Mouse (Mus musculus) liver, embryonic 16.5 days (tissue): ENCODE measurements around the gene Foxp4. TPM values are rescaled to one million over a fixed set of nuclear protein-coding genes. Genes with fewer than 3 reads are reported as not detected.
A peak's percentile ranks its signal among the peaks of the same experiment; 100 is the strongest.

Experiments used
- ATAC-seq: fragments of 200-750 bp; cut with Nextera tagmentation; 2 replicates; pipeline ENCODE4 v1.8.0; 2017; ENCODE audit warnings: low read depth, mild to moderate bottlenecking, moderate number of reproducible peaks, moderate library complexity
- H3K27ac ChIP-seq: fragments of 300-500 bp; sonication (generic); 2 replicates; pipeline ENCODE4 v1.5.1; 2014; ENCODE audit warnings: mild to moderate bottlenecking, low read length
- H3K27me3 ChIP-seq: fragments of 300-500 bp; sonication (generic); 2 replicates; pipeline ENCODE4 v1.6.1; 2014; ENCODE audit warnings: low read depth, low read length, mixed read lengths; ENCODE audit not compliant: control insufficient read depth, insufficient read depth
- H3K36me3 ChIP-seq: fragments of 300-500 bp; sonication (generic); 2 replicates; pipeline ENCODE4 v1.6.1; 2014; ENCODE audit warnings: mild to moderate bottlenecking; ENCODE audit not compliant: control insufficient read depth, insufficient read depth
- H3K4me1 ChIP-seq: fragments of 300-500 bp; sonication (generic); 2 replicates; pipeline ENCODE4 v1.6.1; 2014; ENCODE audit warnings: low read depth, low read length, mixed read lengths; ENCODE audit not compliant: control insufficient read depth
- H3K4me2 ChIP-seq: fragments of 300-500 bp; sonication (generic); 2 replicates; pipeline ENCODE4 v1.6.1; 2014; ENCODE audit warnings: low read depth, low read length, mixed read lengths
- H3K4me3 ChIP-seq: fragments of 300-500 bp; sonication (generic); 2 replicates; pipeline ENCODE4 v1.5.1; 2014; ENCODE audit warnings: low read depth, mild to moderate bottlenecking, low read length
- H3K9ac ChIP-seq: fragments of 300-500 bp; sonication (generic); 2 replicates; pipeline ENCODE4 v1.6.1; 2014; ENCODE audit warnings: low read depth, low read length
- H3K9me3 ChIP-seq: fragments of 300-500 bp; sonication (generic); replicated peaks from 2 replicates; pipeline ENCODE4 v1.6.1; 2016; ENCODE audit warnings: low read length; ENCODE audit not compliant: control insufficient read depth
- WGBS: fragments of 180-500 bp; shearing (Covaris S2); extraction: QIAGEN DNeasy Blood & Tissue Kit; methylation state at CpG from one replicate; pipeline ENCODE4 v1.1.7; 2014; ENCODE audit not compliant: insufficient replicate concordance; 5-methylcytosine and 5-hydroxymethylcytosine counted together
- polyA plus RNA-seq: library from polyadenylated mRNA; unstranded; fragments of >200 nt; fragmentation: Nextera tagmentation; extraction: Ambion mirVana; gene quantifications from 2 replicates; pipeline ENCODE4 v1.2.1, GENCODE M21; 2015

Gene Foxp4
- polyA plus RNA-seq, 1 experiment from 2014 or later, result 4.0 TPM

- Histone ChIP-seq H3K4me1 (no peaks in the 10 kb centered on the region), H3K4me3 (no peak overlapping the region), H3K27ac (no peak overlapping the region), H3K9ac (no peak overlapping the region), H3K27me3 (no peaks in the 10 kb centered on the region), H3K4me2 (no peak overlapping the region), H3K9me3 (0 out of 2 replicates have a peak, but pooled peaks cover 2% of the 10 kb centered on the region), H3K36me3 (no peaks in the 10 kb centered on the region)
- WGBS, result 68% methylated on average over 3 of the region's 3 CpGs
- ATAC-seq, result no peak
Measured at GRCm38 (mm10) chr17:47843465-47843864, 81.0 kb downstream of the Foxp4 start.

GRCm38 (mm10) chr17:47841931-47842623 lies 82.4 kb downstream of the Foxp4 start:
- H3K9me3 ChIP-seq, result 0 out of 2 replicates have a peak, but pooled peaks cover 2% of the 10 kb centered on the region
- no peak overlapping the region for H3K27ac ChIP-seq
- H3K9ac ChIP-seq, result no peak overlapping the region
- no peaks in the 10 kb centered on the region for H3K36me3 ChIP-seq
- ATAC-seq, result peak; percentile 50; the same call in 1 of the 2 replicates
- H3K4me1 ChIP-seq, result no peaks in the 10 kb centered on the region
- no peak overlapping the region for H3K4me2 ChIP-seq
- no peak overlapping the region for H3K4me3 ChIP-seq
- H3K27me3 ChIP-seq, result no peaks in the 10 kb centered on the region
- 29% methylated on average over 19 of the region's 19 CpGs for WGBS

GRCm38 (mm10) chr17:47841521-47841920 lies 82.9 kb downstream of the Foxp4 start:
- H3K27me3 ChIP-seq, result no peaks in the 10 kb centered on the region
- ATAC-seq, result no peak
- 57% methylated on average over 8 of the region's 8 CpGs for WGBS

GRCm38 (mm10) chr17:47837808-47838207 lies 86.6 kb downstream of the Foxp4 start:
- no peaks in the 10 kb centered on the region for H3K36me3 ChIP-seq
- no peak overlapping the region for H3K9ac ChIP-seq
- peaks cover 24% of the 10 kb centered on the region for H3K27me3 ChIP-seq
- WGBS, result 21% methylated on average over 6 of the region's 6 CpGs
- ATAC-seq, result no peak
- H3K4me2 ChIP-seq, result no peak overlapping the region
- no peaks in the 10 kb centered on the region for H3K9me3 ChIP-seq
- H3K4me1 ChIP-seq, result no peaks in the 10 kb centered on the region; the same call in 1 of the 2 replicates
- H3K27ac ChIP-seq, result no peak overlapping the region
- no peak overlapping the region for H3K4me3 ChIP-seq

More at GRCm38 (mm10) chr17:47841521-47841920, 82.9 kb downstream of the Foxp4 start:
- H3K9me3 ChIP-seq, result 0 out of 2 replicates have a peak, but pooled peaks cover 2% of the 10 kb centered on the region
- no peaks in the 10 kb centered on the region for H3K36me3 ChIP-seq
- no peak overlapping the region for H3K9ac ChIP-seq
- no peaks in the 10 kb centered on the region for H3K4me1 ChIP-seq
- H3K4me3 ChIP-seq, result no peak overlapping the region
- H3K4me2 ChIP-seq, result no peak overlapping the region
- no peak overlapping the region for H3K27ac ChIP-seq

- Histone ChIP-seq H3K9ac (no peak within 1 kb of the TSS), H3K9me3 (no peaks in the 10 kb centered on the region), H3K36me3 (no peaks in the 10 kb centered on the region), H3K27me3 (peaks cover 34% of the 10 kb centered on the region), H3K27ac (no peak within 1 kb of the TSS), H3K4me1 (no peaks in the 10 kb centered on the region; the same call in 1 of the 2 replicates), H3K4me3 (peak within 1 kb of the TSS; percentile 53), H3K4me2 (peak within 1 kb of the TSS; percentile 62)
- no peak for ATAC-seq
- 7% methylated on average over 11 of the region's 18 CpGs for WGBS
Measured at GRCm38 (mm10) chr17:47834482-47834767, 90.0 kb downstream of the Foxp4 start, which contains the start of gene Mdfi. Mdfi (minus strand) TSS chr17:47834691.

GRCm38 (mm10) chr17:47833628-47834481 lies 90.6 kb downstream of the Foxp4 start:
- WGBS, result 2% methylated on average over 45 of the region's 45 CpGs
- Histone ChIP-seq H3K4me2 (peak overlapping the region; percentile 62), H3K4me3 (peak overlapping the region; percentile 53), H3K9ac (no peak overlapping the region), H3K27me3 (peaks cover 34% of the 10 kb centered on the region), H3K4me1 (no peaks in the 10 kb centered on the region; the same call in 1 of the 2 replicates), H3K36me3 (no peaks in the 10 kb centered on the region), H3K9me3 (no peaks in the 10 kb centered on the region), H3K27ac (no peak overlapping the region)
- no peak for ATAC-seq

- Histone ChIP-seq H3K4me1 (no peaks in the 10 kb centered on the region; the same call in 1 of the 2 replicates), H3K36me3 (no peaks in the 10 kb centered on the region), H3K27ac (no peak overlapping the region), H3K4me2 (peak overlapping the region; percentile 62), H3K4me3 (peak overlapping the region; percentile 53), H3K9me3 (no peaks in the 10 kb centered on the region), H3K27me3 (peaks cover 34% of the 10 kb centered on the region), H3K9ac (peak overlapping the region; percentile 25; the same call in 1 of the 2 replicates)
- 2% methylated on average over 39 of the region's 45 CpGs for WGBS
- ATAC-seq, result peak; percentile 55
Measured at GRCm38 (mm10) chr17:47833029-47833627, 91.3 kb downstream of the Foxp4 start.

GRCm38 (mm10) chr17:47832501-47833028 lies 91.9 kb downstream of the Foxp4 start:
- Histone ChIP-seq H3K4me1 (no peaks in the 10 kb centered on the region; the same call in 1 of the 2 replicates), H3K27ac (no peak overlapping the region), H3K36me3 (no peaks in the 10 kb centered on the region), H3K9ac (peak overlapping the region; percentile 25; the same call in 1 of the 2 replicates), H3K4me2 (peak overlapping the region; percentile 62), H3K9me3 (no peaks in the 10 kb centered on the region), H3K4me3 (peak overlapping the region; percentile 53), H3K27me3 (peaks cover 34% of the 10 kb centered on the region)
- 4% methylated on average over 17 of the region's 17 CpGs for WGBS
- ATAC-seq, result peak; percentile 11; the same call in 1 of the 2 replicates
